Mouse (Mus musculus) testis, postnatal 14 days (tissue): ENCODE measurements around the gene Tmem179.
A peak's percentile ranks its signal among the peaks of the same experiment; 100 is the strongest.

Source experiments
- DNase-seq: peaks from one replicate; pipeline ENCODE4 v3.0.0; 2021; ENCODE audit warnings: low spot score

The Tmem179 gene

DNA sequence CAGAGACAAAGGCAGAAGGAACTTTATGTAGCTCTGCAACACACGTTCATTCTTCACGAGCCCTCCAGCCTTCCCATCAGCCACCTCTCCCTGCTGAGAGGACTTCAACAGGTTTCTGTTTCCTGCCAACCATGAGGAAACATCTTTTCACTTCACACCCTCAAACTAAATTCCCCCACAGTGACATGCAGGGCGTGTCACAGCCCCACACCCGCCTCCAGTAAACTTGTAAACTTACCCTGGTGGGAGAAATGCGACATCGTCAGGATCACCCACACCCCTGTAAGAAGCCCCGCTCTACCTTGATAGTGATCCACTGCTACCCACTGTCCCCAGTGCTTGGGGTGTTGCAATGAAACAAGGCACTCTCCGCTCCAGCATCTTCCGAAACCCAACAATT is 21.8 kb upstream of the Tmem179 start:
- no peak for DNase-seq

DNA sequence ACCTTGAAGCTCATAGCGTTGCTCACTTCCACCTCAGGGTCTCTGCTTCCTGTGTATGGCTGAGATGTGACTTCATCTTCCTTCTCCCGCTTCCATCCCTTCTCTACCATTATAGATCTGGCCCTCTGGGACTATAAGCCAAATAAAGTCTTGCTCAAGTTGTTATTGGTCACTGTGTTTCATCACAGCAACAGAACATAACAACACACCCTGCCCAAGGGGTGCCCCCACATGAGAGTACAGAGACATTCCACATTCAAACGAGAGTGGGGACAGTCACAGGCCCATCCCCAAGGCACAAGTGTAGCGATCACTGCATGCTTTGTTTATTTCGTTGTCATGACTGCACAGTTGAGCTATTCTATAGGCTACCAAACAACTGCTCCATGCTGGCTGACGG is 20.7 kb upstream of the Tmem179 start:
- DNase-seq = no peak

DNA sequence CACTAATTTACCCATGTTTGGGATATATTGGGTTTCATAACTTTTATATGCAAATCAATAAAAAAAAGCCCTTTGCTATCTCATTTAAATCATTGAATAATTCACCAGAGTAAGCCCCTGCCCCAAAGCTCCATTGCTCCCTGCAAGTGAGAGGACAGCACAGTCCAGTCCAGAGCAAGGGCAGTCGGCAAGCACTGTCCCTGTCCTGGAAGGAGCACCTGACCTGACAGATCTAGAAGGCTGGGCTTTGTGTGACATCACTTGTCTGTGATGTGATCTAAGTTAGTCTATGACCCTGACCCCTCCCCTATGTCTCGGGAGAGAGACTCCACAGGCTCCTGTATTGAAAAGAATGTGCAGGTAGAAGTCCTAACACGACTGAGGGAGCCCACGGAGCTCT is 17.2 kb upstream of the Tmem179 start:
- no peak for DNase-seq

DNA sequence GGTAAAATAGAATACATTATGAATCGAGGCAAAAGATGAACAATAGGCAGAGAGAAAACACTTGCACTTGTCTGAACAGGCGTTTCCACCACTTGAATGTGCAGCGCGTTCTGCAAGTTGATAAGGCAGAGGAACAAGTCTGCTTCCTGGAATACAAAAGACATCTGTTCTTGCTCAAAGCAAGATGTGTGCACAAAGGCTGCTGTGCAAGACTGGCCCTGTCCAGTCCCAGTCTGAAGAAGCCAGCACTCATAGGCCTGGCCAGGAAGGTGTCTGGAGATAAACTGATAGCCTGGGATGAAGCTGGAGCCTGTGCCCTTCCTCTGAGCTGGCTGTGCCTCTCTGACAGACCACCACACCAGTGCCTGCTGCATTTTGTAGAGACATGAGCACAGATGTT is 1.6 kb upstream of the Tmem179 start:
- peak; percentile 35 for DNase-seq

DNA sequence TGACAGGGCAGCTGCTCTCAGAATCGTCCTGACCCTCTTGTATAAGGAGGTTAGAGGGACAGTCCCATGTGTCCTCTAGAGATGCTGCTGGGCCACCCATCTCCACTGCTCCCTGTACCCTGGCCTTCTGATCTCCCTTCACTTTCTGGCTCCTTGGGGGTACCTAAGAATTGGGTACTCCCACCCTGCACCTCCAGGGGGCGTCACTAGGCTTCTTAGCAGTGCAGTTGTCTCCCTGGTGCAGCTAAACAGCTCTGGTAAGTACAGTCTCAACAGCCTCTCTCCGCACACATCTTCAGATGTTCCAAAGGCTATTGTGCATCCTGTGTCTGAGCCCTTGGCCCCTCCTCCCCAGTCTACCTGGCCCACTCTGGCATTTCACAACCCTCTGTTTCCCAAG is 1.6 kb downstream of the Tmem179 start:
- DNase-seq = no peak

DNA sequence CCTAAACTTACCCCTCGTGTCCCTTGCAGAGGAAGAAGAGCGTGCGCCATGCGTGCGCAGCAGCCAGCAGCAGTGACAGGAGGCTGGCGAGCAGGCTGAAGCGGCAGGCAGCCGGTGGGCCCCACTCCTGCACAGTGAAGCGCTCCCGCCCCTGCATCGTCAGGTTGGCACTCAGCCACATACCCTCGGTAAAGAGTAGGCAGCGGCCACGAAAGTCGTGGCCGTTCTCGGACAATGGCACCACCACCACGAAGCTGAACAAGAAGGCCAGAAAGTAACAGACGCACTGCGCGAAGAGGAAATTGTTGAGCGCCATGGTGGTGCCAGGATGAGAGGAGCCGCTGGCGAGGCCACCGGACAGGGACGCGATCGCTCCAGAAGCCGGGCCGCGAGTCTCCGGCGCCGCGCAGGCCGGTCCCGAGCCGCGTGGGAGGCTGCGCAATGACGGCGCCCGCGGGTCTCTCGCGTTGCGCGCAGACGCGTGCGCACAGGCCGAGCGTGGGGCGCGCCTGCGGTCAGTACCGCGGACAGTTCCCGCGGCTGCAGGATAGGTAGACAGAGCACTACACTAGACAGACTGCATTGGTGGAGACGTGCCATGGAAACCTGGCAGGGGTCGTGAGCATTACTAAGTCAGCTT is 5.7 kb downstream of the Tmem179 start:
- DNase-seq = peak; percentile 51

DNA sequence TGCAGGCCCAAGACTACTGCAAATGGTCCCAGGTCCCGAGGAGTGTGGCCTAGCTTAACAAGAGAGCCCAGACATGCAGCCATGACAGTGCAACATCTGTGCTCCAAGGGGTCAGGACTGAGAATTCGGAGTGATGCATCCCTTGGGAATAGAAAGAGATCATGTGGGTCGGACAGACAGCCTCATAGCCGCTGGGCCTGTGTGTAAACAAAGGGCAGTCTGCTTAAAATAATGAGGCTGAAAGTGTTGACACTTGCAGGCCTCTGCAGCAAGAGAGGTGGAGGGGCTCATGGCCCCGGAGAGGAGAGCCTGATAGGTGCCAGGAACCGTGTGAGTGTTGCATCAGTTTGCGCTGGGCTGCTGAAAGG is 6.2 kb downstream of the Tmem179 start:
- no peak for DNase-seq

DNA sequence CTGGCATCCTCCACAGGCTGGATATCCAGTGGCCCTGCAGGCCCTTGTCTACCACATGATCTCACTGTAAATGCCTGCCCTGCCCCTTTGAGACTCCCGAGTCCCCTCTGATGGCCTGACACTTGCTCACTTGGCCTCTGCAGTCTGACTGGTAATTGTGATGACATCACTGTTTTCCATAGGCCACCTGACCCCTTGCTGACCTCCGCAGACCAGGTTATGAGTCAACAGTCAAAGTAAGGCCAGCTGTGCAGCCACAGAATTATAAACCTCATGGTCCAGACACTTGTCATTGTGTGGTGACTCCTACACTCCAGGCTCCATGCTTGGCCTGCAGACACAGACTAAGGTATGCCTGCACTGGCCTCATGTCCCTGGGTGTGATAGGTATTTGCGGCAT is 8.6 kb downstream of the Tmem179 start:
- no peak for DNase-seq

DNA sequence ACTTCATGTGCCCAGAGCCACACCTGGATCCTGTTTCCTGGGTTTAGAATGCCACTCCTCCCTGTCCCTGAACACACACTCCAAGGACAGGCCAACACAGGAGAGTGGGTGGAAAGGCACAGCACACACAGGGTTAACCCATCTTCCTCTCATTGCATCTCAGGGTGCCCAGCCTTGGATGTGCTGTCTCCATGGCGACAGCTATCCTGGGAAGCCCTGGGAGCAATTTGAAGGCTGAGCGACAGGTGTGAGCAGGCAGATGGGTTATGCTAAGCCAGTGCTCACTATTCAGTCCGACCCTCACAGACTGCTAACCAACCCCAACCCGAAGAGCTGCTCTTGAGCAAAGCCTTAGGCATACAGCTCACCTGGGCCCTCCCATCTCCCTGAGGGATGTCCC is 9.3 kb downstream of the Tmem179 start:
- no peak for DNase-seq

DNA sequence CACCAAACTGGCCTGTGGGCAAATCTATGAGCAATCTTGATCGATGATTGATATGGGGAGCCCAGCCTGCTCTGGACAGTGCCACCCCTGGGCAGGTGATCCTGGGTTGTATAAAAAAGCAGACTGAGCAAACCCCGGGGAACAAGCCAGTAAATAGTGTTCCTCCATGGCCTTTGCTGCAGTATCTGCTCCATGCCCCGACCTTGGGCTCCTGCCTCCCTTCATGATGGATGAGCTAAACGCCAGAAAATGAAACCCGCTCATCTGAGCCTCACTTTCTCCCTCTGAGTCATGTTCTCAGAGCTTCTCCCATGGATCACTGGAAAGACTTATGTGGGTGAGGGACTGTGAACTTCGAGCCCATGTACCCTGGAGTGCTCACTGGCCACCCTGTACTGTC is 10.3 kb downstream of the Tmem179 start:
- DNase-seq = no peak

DNA sequence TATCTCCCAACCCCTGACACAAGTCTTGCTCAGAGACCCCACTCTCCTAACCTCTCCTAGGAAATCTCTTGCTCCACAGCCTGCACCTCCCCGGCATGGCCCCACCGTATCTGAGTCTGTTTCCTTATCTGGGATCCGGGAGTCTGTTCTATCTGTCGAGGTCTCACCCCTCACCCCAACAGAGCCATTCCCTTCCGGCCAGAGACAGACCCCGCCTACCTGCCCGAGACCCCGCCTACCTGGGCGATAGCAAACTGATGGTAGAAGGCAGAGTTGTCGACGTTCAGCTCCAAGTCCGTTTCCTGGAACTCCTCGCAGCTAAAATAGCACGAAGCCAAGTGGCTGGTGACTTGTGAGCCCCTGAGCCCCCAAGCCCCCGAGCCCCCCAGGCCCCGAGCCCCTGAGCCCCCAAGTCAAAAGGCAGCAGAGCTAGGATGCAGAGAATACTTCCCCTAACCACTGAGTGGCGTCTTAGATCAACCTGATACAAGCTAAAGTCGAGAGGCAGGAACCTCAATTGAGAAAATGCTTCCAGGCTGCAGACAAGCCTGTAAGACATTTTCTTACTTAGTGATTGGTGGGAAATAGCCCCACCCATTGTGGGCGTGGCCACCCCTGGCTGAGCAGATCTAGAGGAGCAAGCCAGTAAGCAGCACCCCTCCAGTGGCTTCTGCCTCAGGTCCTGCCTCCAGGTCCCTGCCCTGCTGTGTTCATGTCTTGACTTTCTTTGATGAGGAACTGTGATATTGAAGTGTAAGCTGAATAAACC is 13.4 kb downstream of the Tmem179 start:
- DNase-seq = peak; percentile 61

DNA sequence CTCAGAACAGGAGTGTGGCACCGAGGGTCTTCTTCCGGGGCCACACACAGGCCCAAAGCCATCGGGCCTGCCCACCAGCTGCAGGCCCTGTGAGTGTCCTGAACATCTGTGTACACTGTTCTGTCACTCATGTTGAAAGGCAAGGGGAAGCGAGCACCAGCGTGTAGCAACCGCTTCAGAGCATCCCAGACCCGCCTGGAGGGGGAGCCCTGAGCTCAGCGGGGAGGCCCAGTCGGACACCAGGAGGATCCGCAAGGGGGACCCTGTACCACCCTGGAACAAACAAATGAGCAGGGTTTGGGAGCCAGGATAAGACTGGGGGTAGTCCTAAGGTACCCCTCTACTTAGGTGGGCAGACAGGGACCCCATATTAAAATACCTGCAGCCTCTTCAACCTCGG is 17.9 kb downstream of the Tmem179 start:
- no peak for DNase-seq

DNA sequence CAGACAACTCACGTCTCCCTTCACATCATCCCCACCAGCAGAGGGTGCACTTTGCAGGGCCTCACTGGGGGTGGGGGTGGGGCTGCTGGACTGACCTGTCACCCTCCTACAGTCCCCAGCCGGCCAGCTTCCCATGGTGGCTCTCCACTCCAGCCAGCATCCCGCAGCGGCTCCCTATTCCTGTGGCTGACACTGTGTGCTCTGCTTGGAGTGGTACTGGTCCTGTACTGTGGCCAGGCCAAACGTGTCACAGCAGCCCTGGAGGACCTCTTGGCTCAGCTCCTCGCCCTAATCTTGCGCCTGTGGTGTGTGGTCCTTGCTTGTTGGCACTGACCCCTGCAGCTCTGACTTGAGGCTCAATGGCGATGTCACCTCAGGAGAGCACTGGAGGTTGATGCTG is 18.8 kb downstream of the Tmem179 start:
- no peak for DNase-seq

DNA sequence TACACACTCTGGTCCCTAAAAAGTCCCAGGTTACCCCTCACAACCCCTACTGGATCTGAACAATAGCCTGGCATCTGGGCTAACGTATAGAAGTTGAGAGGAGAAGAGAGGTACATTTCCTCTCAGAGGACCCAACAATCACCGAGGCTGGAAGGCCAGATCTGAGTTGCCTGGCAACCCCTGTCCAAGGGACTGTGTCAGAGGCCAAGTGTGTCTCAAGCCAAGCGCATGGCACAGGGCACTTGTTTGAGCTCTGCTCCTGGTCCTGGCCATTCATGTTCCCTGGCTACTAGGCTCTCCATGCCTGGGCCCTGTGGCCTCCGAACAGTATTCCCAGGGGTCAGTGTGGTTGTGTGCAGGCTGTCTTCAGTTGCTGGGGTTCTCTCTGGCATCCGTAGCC is 20.4 kb downstream of the Tmem179 start:
- DNase-seq = no peak

DNA sequence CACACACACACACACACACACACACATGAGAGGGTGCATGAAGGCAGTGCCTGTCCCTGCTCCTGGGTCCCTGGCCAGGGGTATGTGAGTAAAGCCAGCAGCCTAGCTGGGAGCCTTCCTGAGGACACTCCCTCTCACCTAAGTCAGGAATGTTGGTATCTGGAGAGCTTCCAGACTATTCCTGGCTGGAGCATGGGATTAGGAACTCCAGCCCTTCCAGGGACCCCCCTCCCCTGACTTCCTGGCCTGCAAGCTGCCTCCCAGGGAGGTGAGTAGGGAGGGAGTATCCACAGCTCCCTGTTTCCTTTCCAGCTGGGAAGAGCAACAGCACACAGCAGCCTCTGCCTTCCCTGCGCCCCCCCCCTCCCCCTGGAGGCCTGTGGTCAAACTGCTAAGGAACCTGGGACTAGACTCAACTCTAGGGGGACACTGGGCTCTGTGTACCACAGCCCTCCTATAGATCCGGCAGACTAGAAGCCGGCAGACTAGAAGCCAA is 26.1 kb downstream of the Tmem179 start:
- DNase-seq = no peak

DNA sequence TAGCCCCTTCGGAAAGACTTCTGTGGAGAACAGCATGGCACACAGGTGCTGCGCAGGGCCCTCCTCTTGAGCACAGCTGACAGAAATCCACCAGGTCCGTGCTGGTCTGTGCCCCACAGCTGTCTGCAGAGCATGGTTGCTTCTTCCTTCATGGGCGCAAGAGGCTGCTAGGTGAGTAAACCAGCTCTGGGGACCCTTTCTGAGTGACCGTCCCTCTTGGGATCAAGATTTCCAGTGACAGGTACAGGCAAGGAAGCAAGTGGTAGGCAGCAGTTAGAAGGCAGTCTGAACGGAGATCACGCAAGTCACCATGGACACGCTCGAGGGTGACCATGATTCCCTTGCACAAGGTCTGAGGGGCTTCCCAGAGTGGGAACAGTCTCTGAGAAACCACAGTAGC is 27.0 kb downstream of the Tmem179 start:
- no peak for DNase-seq

DNA sequence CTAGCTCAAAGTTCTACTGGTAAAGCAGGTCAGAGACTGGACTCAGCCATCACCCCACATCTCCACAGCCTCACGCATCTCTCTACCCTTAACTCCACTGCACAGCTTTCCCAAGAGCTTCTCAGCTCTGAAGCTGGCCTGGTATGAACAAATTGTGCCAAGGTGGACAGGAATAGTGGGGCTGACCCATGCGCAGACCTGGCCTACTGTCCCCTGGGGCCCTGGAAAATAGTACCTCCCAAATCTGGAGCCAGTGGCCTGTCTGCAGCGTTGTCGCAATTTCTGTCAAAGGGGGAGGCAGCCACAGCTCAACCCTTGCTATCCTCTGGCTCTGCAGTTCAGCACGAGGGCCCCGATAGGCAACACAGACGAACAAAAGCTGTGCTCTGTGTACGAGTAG is 27.4 kb downstream of the Tmem179 start, which contains the start of gene A530016L24Rik:
TSS of gene A530016L24Rik (plus strand) at position 315 of the 400 bp plus-strand sequence.
- no peak for DNase-seq

DNA sequence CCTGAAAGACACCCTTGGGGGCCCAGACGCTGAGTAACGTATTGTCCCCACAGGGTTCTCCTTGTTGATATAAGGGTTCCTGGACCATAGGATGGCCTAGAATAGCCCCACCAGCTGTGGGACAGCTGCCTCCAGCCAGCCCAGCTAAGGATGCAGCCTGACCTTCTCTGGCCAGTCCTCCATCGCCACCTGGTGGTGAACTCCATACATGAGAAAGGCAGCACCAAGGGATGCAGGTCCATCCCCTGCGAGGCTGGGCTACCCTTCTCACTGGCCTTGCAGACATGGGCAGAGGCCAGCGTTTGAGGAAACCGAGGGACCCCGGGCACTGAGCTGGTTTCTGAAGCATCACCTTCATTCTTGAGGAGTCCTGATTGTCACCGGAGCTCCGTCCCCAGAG is 42.8 kb downstream of the Tmem179 start:
- DNase-seq = peak; percentile 73

DNA sequence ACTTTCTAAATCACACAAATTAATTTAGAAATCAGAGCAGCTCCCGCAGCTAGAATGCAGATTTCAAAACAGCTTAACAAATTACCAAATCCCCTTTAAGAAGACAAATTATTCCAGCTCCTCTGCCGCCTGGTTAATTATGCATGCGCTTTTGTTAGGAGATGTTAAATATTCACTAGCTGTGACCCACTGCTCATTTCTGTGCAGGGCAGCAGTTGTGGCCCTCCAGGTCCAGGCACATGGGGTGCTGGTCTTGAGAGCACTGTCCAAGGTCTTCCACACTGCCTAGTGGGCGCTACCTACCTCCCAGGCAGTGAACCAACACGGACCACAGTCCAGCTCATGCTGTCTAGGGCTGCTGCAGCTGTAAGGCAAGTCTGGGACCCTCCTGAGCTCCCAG is 46.3 kb downstream of the Tmem179 start:
- no peak for DNase-seq

DNA sequence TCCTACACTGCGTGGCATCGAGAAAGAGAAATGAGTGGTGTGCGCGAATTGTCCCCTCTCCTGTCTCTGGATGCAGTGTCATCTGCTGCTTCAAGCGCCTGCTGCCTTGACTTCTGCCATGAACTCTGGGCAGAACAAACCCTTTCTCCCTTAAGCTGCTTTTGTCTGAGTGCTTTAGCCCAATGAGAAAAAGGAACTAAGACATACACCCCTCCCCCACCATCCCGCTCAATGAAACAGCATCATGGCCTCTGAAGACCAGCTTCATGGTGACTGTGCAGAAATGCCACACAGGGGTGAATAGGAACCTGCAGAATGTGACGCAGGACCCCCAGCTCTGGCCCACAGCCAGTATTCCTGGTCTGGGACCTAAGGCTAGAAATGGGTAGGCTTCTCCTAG is 47.2 kb downstream of the Tmem179 start:
- DNase-seq = no peak

DNA sequence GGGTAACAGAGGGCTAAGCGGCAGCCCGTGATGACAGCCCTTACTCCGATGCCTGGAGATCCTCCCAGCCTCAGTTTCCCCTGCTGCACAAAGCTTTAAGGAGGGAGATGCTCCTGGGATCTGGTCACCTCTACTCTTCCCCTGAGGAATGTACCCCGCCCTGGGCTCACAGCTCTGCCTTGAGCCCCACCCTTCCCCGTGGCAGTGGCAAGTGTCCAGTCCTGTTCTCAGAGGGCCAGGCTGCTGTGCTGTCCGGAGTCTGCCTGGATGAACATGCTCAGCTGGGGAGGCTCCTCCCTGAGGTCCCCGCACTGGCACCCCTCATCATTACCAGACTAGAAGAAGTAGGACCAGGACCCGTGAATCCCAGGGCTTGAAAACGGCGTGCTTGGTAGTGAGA is 49.2 kb downstream of the Tmem179 start:
- no peak for DNase-seq

DNA sequence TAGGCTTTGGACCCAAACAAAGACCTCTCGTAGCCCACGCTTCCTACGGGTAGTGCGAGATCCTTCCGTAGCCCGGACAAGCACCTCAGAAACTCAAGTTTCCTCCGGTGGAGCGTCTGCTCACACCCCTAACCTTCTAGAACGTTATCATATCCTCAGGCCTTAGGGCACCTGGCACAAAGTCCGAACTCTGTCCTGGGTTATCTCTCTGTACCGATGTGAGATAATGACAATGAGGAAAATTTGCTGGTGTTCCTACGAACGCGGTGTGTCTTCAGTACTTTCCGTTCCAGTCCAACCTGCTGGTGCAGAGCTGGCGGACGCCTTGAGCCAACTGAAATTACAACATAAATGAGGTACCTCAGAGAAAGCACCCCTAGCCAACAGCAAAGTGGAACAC is 50.6 kb downstream of the Tmem179 start:
- no peak for DNase-seq

DNA sequence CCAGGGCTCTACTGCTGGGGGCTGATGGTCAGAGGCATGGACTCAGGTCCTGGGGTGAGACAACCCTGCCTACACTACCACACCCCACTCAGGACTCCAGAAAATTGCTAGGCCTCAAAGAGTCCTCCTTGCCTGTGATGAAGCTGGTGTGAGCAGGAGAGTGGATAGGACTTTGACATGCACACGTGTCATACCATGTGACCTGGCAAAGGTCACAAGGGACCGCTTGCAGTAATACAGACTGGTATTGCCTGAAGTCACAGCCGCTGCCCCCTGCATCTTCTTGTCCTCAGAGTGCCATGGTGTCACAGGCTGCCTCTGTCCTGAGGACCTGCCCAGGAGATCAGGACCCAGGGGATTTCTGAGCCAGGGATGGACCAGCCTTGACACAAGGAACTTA is 52.0 kb downstream of the Tmem179 start:
- DNase-seq = no peak
